Mouse (Mus musculus): ENCODE measurements around the gene Fstl4.

- TF ChIP-seq CTCF (IDR thresholded peaks at IDR 0.05; ENCODE audit: borderline replicate concordance, control insufficient read depth, extremely low read depth, insufficient read depth, low read length, poor library complexity): no peak
- TF ChIP-seq POLR2A (IDR thresholded peaks at IDR 0.05; ENCODE audit: control insufficient read depth, extremely low read depth, insufficient read depth, low read length, poor library complexity): no peak
These were observed 345.4 kb downstream of the Fstl4 start for GRCm38 (mm10) chr11:53109701-53110467.

All from thymus, adult 2 months (tissue).